Mouse (Mus musculus): ENCODE data around the gene Nr1h3. TPM values are rescaled to one million over a fixed set of nuclear protein-coding genes. Genes with fewer than 3 reads are reported as not detected.
A peak's percentile ranks its signal among the peaks of the same experiment; 100 is the strongest.

The Nr1h3 gene
- polyA plus RNA-seq, 1 experiment from 2014 or later: 2.6 TPM

DNA sequence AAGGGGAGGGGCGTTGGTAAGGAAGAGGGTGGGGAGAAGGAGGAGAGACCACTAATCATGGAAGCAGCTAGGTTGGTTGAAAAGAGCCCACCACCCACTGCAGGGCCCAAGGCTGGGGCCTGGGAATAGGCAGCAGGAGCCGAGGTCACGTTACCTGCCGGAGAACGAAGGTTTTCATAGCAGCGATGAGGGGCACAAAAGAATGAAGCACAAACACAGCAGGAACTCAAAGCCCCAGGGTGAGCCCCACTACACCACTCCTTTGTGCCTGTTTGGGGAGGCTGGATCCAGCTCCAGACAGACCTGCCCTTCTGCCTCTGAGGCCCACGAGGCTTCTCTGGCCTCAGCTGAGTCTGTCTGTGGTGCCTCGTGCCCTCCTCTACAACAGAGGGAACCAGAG lies 62.9 kb downstream of the Nr1h3 start:
- Histone ChIP-seq H3K4me1 (ENCODE audit: control insufficient read depth in 2 of 2, insufficient read depth in 2 of 2, low read length in 2 of 2) (peaks cover 0 to 3% of the 10 kb centered on the region in 2 experiments; a peak in 1 of 4 replicates), H3K27ac (replicated peaks in 1 of 2; ENCODE audit: control insufficient read depth in 1 of 2, insufficient read depth in 1 of 2, low read depth in 2 of 2, low read length in 2 of 2) (no peak overlapping the region; a peak in 1 of 4 replicates), H3K4me2 (ENCODE audit: low read length) (no peak overlapping the region), H3K9me3 (ENCODE audit: control insufficient read depth, low read length) (no peaks in the 10 kb centered on the region), H3K36me3 (ENCODE audit: control insufficient read depth, insufficient read depth, low read length) (peaks cover 49% of the 10 kb centered on the region), H3K4me3 (ENCODE audit: control insufficient read depth in 1 of 2, insufficient read depth in 1 of 2, low read depth in 1 of 2, low read length in 2 of 2) (no peak overlapping the region), H3K27me3 (ENCODE audit: control insufficient read depth, insufficient read depth, low read length) (no peaks in the 10 kb centered on the region), H3K9ac (ENCODE audit: low read length) (no peak overlapping the region)
- WGBS: 78% methylated on average over 8 of the region's 8 CpGs
- ATAC-seq (ENCODE audit: insufficient number of reproducible peaks, insufficient read depth, low FRiP score, low read depth): no peak

- Histone ChIP-seq H3K36me3 (ENCODE audit: control insufficient read depth, insufficient read depth, low read length) (peaks cover 53% of the 10 kb centered on the region), H3K9me3 (ENCODE audit: control insufficient read depth, low read length) (no peaks in the 10 kb centered on the region), H3K4me3 (ENCODE audit: control insufficient read depth in 1 of 2, insufficient read depth in 1 of 2, low read depth in 1 of 2, low read length in 2 of 2) (no peak overlapping the region), H3K4me2 (ENCODE audit: low read length) (no peak overlapping the region), H3K27ac (replicated peaks in 1 of 2; ENCODE audit: control insufficient read depth in 1 of 2, insufficient read depth in 1 of 2, low read depth in 2 of 2, low read length in 2 of 2) (peak overlapping the region in 1 of 2 experiments; percentile 45; a peak in 1 of 4 replicates), H3K9ac (ENCODE audit: low read length) (no peak overlapping the region), H3K27me3 (ENCODE audit: control insufficient read depth, insufficient read depth, low read length) (no peaks in the 10 kb centered on the region), H3K4me1 (ENCODE audit: control insufficient read depth in 2 of 2, insufficient read depth in 2 of 2, low read length in 2 of 2) (peaks cover 0 to 3% of the 10 kb centered on the region in 2 experiments; a peak in 1 of 4 replicates)
- WGBS: 66% methylated on average over 5 of the region's 5 CpGs
- ATAC-seq (ENCODE audit: insufficient number of reproducible peaks, insufficient read depth, low FRiP score, low read depth): no peak
These were observed 63.3 kb downstream of the Nr1h3 start for GRCm38 (mm10) chr2:91139311-91139710.

- peak overlapping the region; percentile 10 to 45; a peak in 2 of 4 replicates for H3K27ac ChIP-seq (replicated peaks in 1 of 2; ENCODE audit: control insufficient read depth in 1 of 2, insufficient read depth in 1 of 2, low read depth in 2 of 2, low read length in 2 of 2)
- H3K36me3 ChIP-seq (ENCODE audit: control insufficient read depth, insufficient read depth, low read length): peaks cover 69% of the 10 kb centered on the region
These were observed 65.2 kb downstream of the Nr1h3 start for GRCm38 (mm10) chr2:91137481-91137880.

DNA sequence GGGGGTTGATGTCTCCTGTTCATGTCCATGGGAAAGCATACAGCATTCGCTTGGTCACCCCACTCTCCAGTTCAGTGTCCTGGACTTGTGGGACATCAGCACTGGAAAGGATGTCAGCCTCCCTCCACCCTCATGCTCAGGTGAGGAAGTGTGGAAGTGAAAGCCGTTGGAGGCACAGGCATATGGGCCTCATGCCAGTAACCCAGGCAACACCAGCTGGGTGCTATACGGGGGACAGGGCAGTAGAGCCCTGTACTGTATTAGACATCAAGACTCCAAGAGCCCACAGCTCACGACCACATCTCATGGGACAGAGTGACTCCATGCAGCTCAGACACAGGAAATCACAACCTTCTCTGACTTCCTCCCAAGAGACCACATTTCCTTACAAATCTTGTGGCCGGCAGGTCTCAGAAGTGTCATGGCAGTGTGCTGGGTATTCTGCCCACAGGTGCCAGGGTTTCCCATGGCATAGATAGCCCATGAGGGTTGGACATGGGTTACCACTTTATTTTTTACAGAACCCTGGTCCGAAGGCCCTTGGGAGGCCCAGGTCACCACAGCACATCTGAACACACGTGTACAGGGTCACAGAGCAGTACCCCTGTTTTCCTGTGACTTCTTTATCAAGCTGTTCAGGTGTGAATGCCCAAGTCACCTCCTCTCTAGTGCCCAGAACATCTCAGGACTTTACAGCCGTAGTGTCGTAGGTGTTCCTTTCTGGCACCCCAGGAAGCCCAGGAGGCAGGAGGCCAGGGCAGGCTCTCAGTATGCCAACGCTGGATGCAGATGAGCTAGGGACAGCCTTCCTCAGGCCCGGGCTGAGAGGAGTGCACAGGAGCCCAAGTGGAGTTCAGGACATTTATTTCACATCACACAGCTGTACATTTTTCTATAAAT lies 65.9 kb downstream of the Nr1h3 start:
- peaks cover 75% of the 10 kb centered on the region for H3K36me3 ChIP-seq (ENCODE audit: control insufficient read depth, insufficient read depth, low read length)
- H3K9ac ChIP-seq (ENCODE audit: low read length): no peak overlapping the region
- peak overlapping the region in 1 of 2 experiments; percentile 45; a peak in 1 of 4 replicates for H3K27ac ChIP-seq (replicated peaks in 1 of 2; ENCODE audit: control insufficient read depth in 1 of 2, insufficient read depth in 1 of 2, low read depth in 2 of 2, low read length in 2 of 2)
- H3K4me1 ChIP-seq (ENCODE audit: control insufficient read depth in 2 of 2, insufficient read depth in 2 of 2, low read length in 2 of 2): peaks cover 3 to 13% of the 10 kb centered on the region in 2 experiments; a peak in 3 of 4 replicates
- no peak for ATAC-seq (ENCODE audit: insufficient number of reproducible peaks, insufficient read depth, low FRiP score, low read depth)
- H3K4me2 ChIP-seq (ENCODE audit: low read length): no peak overlapping the region
- no peak overlapping the region for H3K4me3 ChIP-seq (ENCODE audit: control insufficient read depth in 1 of 2, insufficient read depth in 1 of 2, low read depth in 1 of 2, low read length in 2 of 2)
- no peaks in the 10 kb centered on the region for H3K9me3 ChIP-seq (ENCODE audit: control insufficient read depth, low read length)
- WGBS: 71% methylated on average over 11 of the region's 11 CpGs
- H3K27me3 ChIP-seq (ENCODE audit: control insufficient read depth, insufficient read depth, low read length): no peaks in the 10 kb centered on the region

More at GRCm38 (mm10) chr2:91137481-91137880, 65.2 kb downstream of the Nr1h3 start:
- Histone ChIP-seq H3K27me3 (ENCODE audit: control insufficient read depth, insufficient read depth, low read length) (no peaks in the 10 kb centered on the region), H3K9me3 (ENCODE audit: control insufficient read depth, low read length) (no peaks in the 10 kb centered on the region), H3K4me1 (ENCODE audit: control insufficient read depth in 2 of 2, insufficient read depth in 2 of 2, low read length in 2 of 2) (peaks cover 2 to 6% of the 10 kb centered on the region in 2 experiments; a peak in 3 of 4 replicates), H3K4me3 (ENCODE audit: control insufficient read depth in 1 of 2, insufficient read depth in 1 of 2, low read depth in 1 of 2, low read length in 2 of 2) (no peak overlapping the region), H3K9ac (ENCODE audit: low read length) (no peak overlapping the region), H3K4me2 (ENCODE audit: low read length) (no peak overlapping the region)
- ATAC-seq (ENCODE audit: insufficient number of reproducible peaks, insufficient read depth, low FRiP score, low read depth): 0 out of 2 replicates have a peak, but pooled peaks have one; percentile 28
- WGBS: 59% methylated on average over 6 of the region's 6 CpGs

Other genes starting within 250 kb of the Nr1h3 start
- gene Rapsn, start 167.2 kb downstream of the Nr1h3 start, polyA plus RNA-seq (2014; fragmentation: Nextera tagmentation; extraction: Ambion mirVana): 29.8 and 31.0 TPM in 2 replicates
- 275 and 293 TPM in 2 replicates for gene Psmc3, start 148.8 kb downstream of the Nr1h3 start, polyA plus RNA-seq (2014; fragmentation: Nextera tagmentation; extraction: Ambion mirVana)
- 50.6 and 52.0 TPM in 2 replicates for gene Slc39a13, start 132.4 kb downstream of the Nr1h3 start, polyA plus RNA-seq (2014; fragmentation: Nextera tagmentation; extraction: Ambion mirVana)
- 4.8 and 5.1 TPM in 2 replicates for gene Spi1, start 120.4 kb downstream of the Nr1h3 start, polyA plus RNA-seq (2014; fragmentation: Nextera tagmentation; extraction: Ambion mirVana)
- gene Mybpc3, start 84.7 kb downstream of the Nr1h3 start, polyA plus RNA-seq (2014; fragmentation: Nextera tagmentation; extraction: Ambion mirVana): 789 and 806 TPM in 2 replicates
- gene Madd, start 19.0 kb downstream of the Nr1h3 start, polyA plus RNA-seq (2014; fragmentation: Nextera tagmentation; extraction: Ambion mirVana): 5.2 and 5.3 TPM in 2 replicates
- 21.9 and 22.7 TPM in 2 replicates for gene Acp2, start 51 bp upstream of the Nr1h3 start, polyA plus RNA-seq (2014; fragmentation: Nextera tagmentation; extraction: Ambion mirVana)
- 7.0 and 8.3 TPM in 2 replicates for gene Ddb2, start 34.1 kb upstream of the Nr1h3 start, polyA plus RNA-seq (2014; fragmentation: Nextera tagmentation; extraction: Ambion mirVana)
- 38.2 and 39.6 TPM in 2 replicates for gene Pacsin3, start 53.1 kb upstream of the Nr1h3 start, polyA plus RNA-seq (2014; fragmentation: Nextera tagmentation; extraction: Ambion mirVana)
- gene Arfgap2, start 62.1 kb upstream of the Nr1h3 start, polyA plus RNA-seq (2014; fragmentation: Nextera tagmentation; extraction: Ambion mirVana): 59.2 and 65.8 TPM in 2 replicates
- gene 1110051M20Rik, start 241.9 kb upstream of the Nr1h3 start, polyA plus RNA-seq (2014; fragmentation: Nextera tagmentation; extraction: Ambion mirVana): 42.1 and 46.3 TPM in 2 replicates